ENCODE assay signal across 11 mouse cellular contexts in genomic region chr4:59282699-59283487, GRCm38 (mm10).
DNase-seq lines count a peak whose midpoint lies in the region; ATAC-seq lines count a peak whose summit lies in the region.
"Had no signal": no experiment of that assay in that cellular context is flagged by ENCODE, and none has a peak within 500 bp of the region (broad histone marks: within the 10 kb centered on the region; RNA-seq: fewer than 3 reads in every experiment).

No protein-coding gene starts in this region.

- H3K9ac ChIP-seq in hindbrain, embryonic 16.5 days (ENCODE audit: low read depth, low read length): no peak overlapping the region
- no peak overlapping the region for H3K9ac ChIP-seq in hindbrain, embryonic 14.5 days
- H3K9ac ChIP-seq in embryonic facial prominence, embryonic 14.5 days (ENCODE audit: low read depth, low read length): no peak overlapping the region
- H3K9ac ChIP-seq: forebrain, embryonic 12.5 days; neural tube, embryonic 13.5 days had no signal

- peak; percentile 48 for DNase-seq in adrenal gland, adult 2 months
- DNase-seq in adrenal gland, adult 8-10 months: no peak
- no peak for DNase-seq in hindbrain, embryonic 14.5 days (ENCODE audit: low spot score)
- peak; percentile 18 for DNase-seq in embryonic facial prominence, embryonic 14.5 days (ENCODE audit: low spot score)
- peak; percentile 46 to 74 for DNase-seq in lung, postnatal 4 days
- DNase-seq in thymus, adult 18-20 months: no peak
- no peak for DNase-seq in retina, postnatal 1 day
- DNase-seq: kidney, adult 8-10 months had no signal

- WGBS in hindbrain, embryonic 16.5 days: 40% methylated on average over 8 of the region's 8 CpGs
- WGBS in hindbrain, embryonic 14.5 days: 31% methylated on average over 8 of the region's 8 CpGs
- WGBS in embryonic facial prominence, embryonic 14.5 days: 42% methylated on average over 8 of the region's 8 CpGs

- no peaks in the 10 kb centered on the region for H3K36me3 ChIP-seq in hindbrain, embryonic 16.5 days (ENCODE audit: control insufficient read depth, insufficient read depth, low read length)
- no peaks in the 10 kb centered on the region for H3K36me3 ChIP-seq in hindbrain, embryonic 14.5 days (replicated peaks; ENCODE audit: control insufficient read depth, insufficient read depth)
- no peaks in the 10 kb centered on the region for H3K36me3 ChIP-seq in embryonic facial prominence, embryonic 14.5 days (ENCODE audit: control insufficient read depth, insufficient read depth, low read length)
- H3K36me3 ChIP-seq: forebrain, embryonic 12.5 days; neural tube, embryonic 13.5 days had no signal

- ATAC-seq in hindbrain, embryonic 16.5 days: 0 out of 2 replicates have a peak, but pooled peaks have one; percentile 61
- ATAC-seq in hindbrain, embryonic 14.5 days (ENCODE audit: low FRiP score): no peak
- ATAC-seq in embryonic facial prominence, embryonic 14.5 days (ENCODE audit: low read depth): no peak

- H3K27ac ChIP-seq in hindbrain, embryonic 16.5 days (ENCODE audit: low read depth, low read length): no peak overlapping the region
- no peak overlapping the region for H3K27ac ChIP-seq in hindbrain, embryonic 14.5 days
- H3K27ac ChIP-seq in embryonic facial prominence, embryonic 14.5 days (replicated peaks; ENCODE audit: low read depth, low read length): no peak overlapping the region
- H3K27ac ChIP-seq: forebrain, embryonic 12.5 days; neural tube, embryonic 13.5 days had no signal

- H3K4me2 ChIP-seq in hindbrain, embryonic 16.5 days (ENCODE audit: low read length): no peak overlapping the region
- H3K4me2 ChIP-seq in hindbrain, embryonic 14.5 days (replicated peaks): no peak overlapping the region
- no peak overlapping the region for H3K4me2 ChIP-seq in embryonic facial prominence, embryonic 14.5 days (ENCODE audit: low read depth, low read length)
- H3K4me2 ChIP-seq: forebrain, embryonic 12.5 days; neural tube, embryonic 13.5 days had no signal

- no peak overlapping the region for H3K4me3 ChIP-seq in hindbrain, embryonic 16.5 days (ENCODE audit: low read length)
- H3K4me3 ChIP-seq in hindbrain, embryonic 14.5 days (replicated peaks; ENCODE audit: low read length): no peak overlapping the region
- no peak overlapping the region for H3K4me3 ChIP-seq in embryonic facial prominence, embryonic 14.5 days (ENCODE audit: low read depth, low read length)
- H3K4me3 ChIP-seq: forebrain, embryonic 12.5 days; neural tube, embryonic 13.5 days had no signal

- H3K4me1 ChIP-seq in hindbrain, embryonic 16.5 days (ENCODE audit: control insufficient read depth, insufficient read depth, low read depth, low read length): no peaks in the 10 kb centered on the region; the same call in 1 of the 2 replicates
- H3K4me1 ChIP-seq in hindbrain, embryonic 14.5 days (replicated peaks; ENCODE audit: control insufficient read depth, insufficient read depth, low read length): no peaks in the 10 kb centered on the region
- H3K4me1 ChIP-seq in embryonic facial prominence, embryonic 14.5 days (ENCODE audit: control insufficient read depth, insufficient read depth, low read length): 0 out of 2 replicates have a peak, but pooled peaks cover 4% of the 10 kb centered on the region
- H3K4me1 ChIP-seq: neural tube, embryonic 13.5 days had no signal

- no peaks in the 10 kb centered on the region for H3K27me3 ChIP-seq in hindbrain, embryonic 16.5 days (replicated peaks; ENCODE audit: control insufficient read depth, insufficient read depth, low read length)
- H3K27me3 ChIP-seq in hindbrain, embryonic 14.5 days (ENCODE audit: control insufficient read depth, insufficient read depth, low read length): no peaks in the 10 kb centered on the region
- no peaks in the 10 kb centered on the region for H3K27me3 ChIP-seq in embryonic facial prominence, embryonic 14.5 days (replicated peaks; ENCODE audit: control insufficient read depth, insufficient read depth, low read length)
- H3K27me3 ChIP-seq: forebrain, embryonic 12.5 days; neural tube, embryonic 13.5 days had no signal

- H3K9me3 ChIP-seq in hindbrain, embryonic 16.5 days (ENCODE audit: control insufficient read depth, low read length): no peaks in the 10 kb centered on the region
- no peaks in the 10 kb centered on the region for H3K9me3 ChIP-seq in hindbrain, embryonic 14.5 days (ENCODE audit: control insufficient read depth, low read length)
- no peaks in the 10 kb centered on the region for H3K9me3 ChIP-seq in embryonic facial prominence, embryonic 14.5 days (ENCODE audit: control insufficient read depth, low read length)
- H3K9me3 ChIP-seq: forebrain, embryonic 12.5 days; neural tube, embryonic 13.5 days had no signal

Comparison
In these comparisons a context has a peak if more than half of its experiments do, and no peak if none do; other contexts are left out.
1. DNase-seq: peak in adrenal gland, adult 2 months (single experiment), embryonic facial prominence, embryonic 14.5 days (single experiment) and lung, postnatal 4 days (2 of 2); none in adrenal gland, adult 8-10 months (single experiment), hindbrain, embryonic 14.5 days (single experiment), thymus, adult 18-20 months (0 of 2) and retina, postnatal 1 day (single experiment).